Mouse (Mus musculus) lung, postnatal 0 days (tissue): ENCODE measurements around the gene Tm9sf4.

ENCODE experiments used
- CTCF ChIP-seq: IDR thresholded peaks from 2 replicates; pipeline ENCODE4 v1.5.1; 2016; ENCODE audit warnings: antibody characterized with exemption, mild to moderate bottlenecking
- EP300 ChIP-seq: IDR thresholded peaks from 2 replicates; pipeline ENCODE4 v1.6.1; 2016; ENCODE audit warnings: antibody characterized with exemption, mild to moderate bottlenecking, control low read depth

- TF ChIP-seq EP300: no peak
- TF ChIP-seq CTCF: no peak
Measured at GRCm38 (mm10) chr2:153240701-153241235, 79.7 kb downstream of the Tm9sf4 start.
